Mouse (Mus musculus): ENCODE measurements around the gene Jdp2. TPM values are rescaled to one million over a fixed set of nuclear protein-coding genes. Genes with fewer than 3 reads are reported as not detected.

Gene Jdp2
- polyA plus RNA-seq, 1 experiment from 2014 or later, result 0.57 TPM

GRCm38 (mm10) chr12:85581261-85582066 is 17.4 kb upstream of the Jdp2 start:
- Histone ChIP-seq H3K27me3 (replicated peaks) (no peaks in the 10 kb centered on the region), H3K36me3 (no peaks in the 10 kb centered on the region), H3K9ac (0 out of 2 replicates have a peak overlapping the region, but pooled peaks have one; percentile 10), H3K4me1 (peaks cover 19% of the 10 kb centered on the region), H3K9me3 (no peaks in the 10 kb centered on the region), H3K4me3 (no peak overlapping the region), H3K27ac (peak overlapping the region; percentile 18), H3K4me2 (replicated peaks) (peak overlapping the region; percentile 38)
- ATAC-seq (ENCODE audit: low FRiP score, low read depth), result peak; percentile 74
- WGBS, result 32% methylated on average over 15 of the region's 15 CpGs

GRCm38 (mm10) chr12:85582067-85582316 is 16.8 kb upstream of the Jdp2 start:
- Histone ChIP-seq H3K27me3 (replicated peaks) (no peaks in the 10 kb centered on the region), H3K4me1 (peaks cover 19% of the 10 kb centered on the region), H3K27ac (peak overlapping the region; percentile 18; the same call in 1 of the 2 replicates), H3K4me3 (no peak overlapping the region), H3K9ac (no peak overlapping the region), H3K4me2 (replicated peaks) (peak overlapping the region; percentile 38; the same call in 1 of the 2 replicates), H3K9me3 (no peaks in the 10 kb centered on the region), H3K36me3 (no peaks in the 10 kb centered on the region)
- WGBS, result 43% methylated on average over 5 of the region's 5 CpGs
- peak; percentile 42 for ATAC-seq (ENCODE audit: low FRiP score, low read depth)

GRCm38 (mm10) chr12:85585761-85586258 is 13.0 kb upstream of the Jdp2 start:
- Histone ChIP-seq H3K4me2 (replicated peaks) (no peak overlapping the region), H3K4me1 (peaks cover 19% of the 10 kb centered on the region), H3K9ac (no peak overlapping the region), H3K4me3 (no peak overlapping the region), H3K9me3 (no peaks in the 10 kb centered on the region), H3K27ac (no peak overlapping the region), H3K27me3 (replicated peaks) (no peaks in the 10 kb centered on the region), H3K36me3 (no peaks in the 10 kb centered on the region)
- WGBS, result 74% methylated on average over 11 of the region's 11 CpGs
- no peak for ATAC-seq (ENCODE audit: low FRiP score, low read depth)

GRCm38 (mm10) chr12:85589870-85590382 is 8.9 kb upstream of the Jdp2 start:
- H3K4me1 ChIP-seq, result no peaks in the 10 kb centered on the region
- no peak overlapping the region for H3K4me2 ChIP-seq (replicated peaks)
- 66% methylated on average over 5 of the region's 5 CpGs for WGBS
- no peak for ATAC-seq (ENCODE audit: low FRiP score, low read depth)
- no peaks in the 10 kb centered on the region for H3K9me3 ChIP-seq
- H3K4me3 ChIP-seq, result no peak overlapping the region
- H3K27ac ChIP-seq, result no peak overlapping the region
- H3K36me3 ChIP-seq, result no peaks in the 10 kb centered on the region
- H3K9ac ChIP-seq, result no peak overlapping the region
- no peaks in the 10 kb centered on the region for H3K27me3 ChIP-seq (replicated peaks)

- no peak for ATAC-seq (ENCODE audit: low FRiP score, low read depth)
- no peaks in the 10 kb centered on the region for H3K9me3 ChIP-seq
- peaks cover 4% of the 10 kb centered on the region for H3K4me1 ChIP-seq
- H3K9ac ChIP-seq, result no peak overlapping the region
- no peaks in the 10 kb centered on the region for H3K36me3 ChIP-seq
- WGBS, result 91% methylated on average over 9 of the region's 9 CpGs
- no peaks in the 10 kb centered on the region; the same call in 1 of the 2 replicates for H3K27me3 ChIP-seq (replicated peaks)
- no peak overlapping the region for H3K4me3 ChIP-seq
- H3K27ac ChIP-seq, result no peak overlapping the region
- no peak overlapping the region for H3K4me2 ChIP-seq (replicated peaks)
Measured at GRCm38 (mm10) chr12:85592943-85593342, 5.9 kb upstream of the Jdp2 start.

GRCm38 (mm10) chr12:85594390-85594789 is 4.4 kb upstream of the Jdp2 start:
- Histone ChIP-seq H3K36me3 (no peaks in the 10 kb centered on the region), H3K9ac (no peak overlapping the region), H3K27me3 (replicated peaks) (no peaks in the 10 kb centered on the region; the same call in 1 of the 2 replicates), H3K4me2 (replicated peaks) (no peak overlapping the region), H3K4me3 (no peak overlapping the region), H3K4me1 (peaks cover 10% of the 10 kb centered on the region), H3K27ac (no peak overlapping the region), H3K9me3 (no peaks in the 10 kb centered on the region)
- ATAC-seq (ENCODE audit: low FRiP score, low read depth), result no peak
- WGBS, result 97% methylated on average over 2 of the region's 2 CpGs

GRCm38 (mm10) chr12:85598053-85598452 is 774 bp upstream of the Jdp2 start:
- WGBS, result 49% methylated on average over 11 of the region's 11 CpGs
- H3K27ac ChIP-seq, result no peak overlapping the region

GRCm38 (mm10) chr12:85599478-85600152 is 788 bp downstream of the Jdp2 start:
- Histone ChIP-seq H3K4me3 (peak overlapping the region; percentile 87), H3K9me3 (no peaks in the 10 kb centered on the region), H3K27ac (peak overlapping the region; percentile 83), H3K36me3 (no peaks in the 10 kb centered on the region), H3K27me3 (replicated peaks) (no peaks in the 10 kb centered on the region; the same call in 1 of the 2 replicates), H3K4me1 (peaks cover 55% of the 10 kb centered on the region), H3K9ac (peak overlapping the region; percentile 94), H3K4me2 (replicated peaks) (peak overlapping the region; percentile 88)
- ATAC-seq (ENCODE audit: low FRiP score, low read depth), result peak; percentile 72
- WGBS, result 1% methylated on average over 48 of the region's 49 CpGs

More at GRCm38 (mm10) chr12:85598053-85598452, 774 bp upstream of the Jdp2 start:
- H3K27me3 ChIP-seq (replicated peaks), result no peaks in the 10 kb centered on the region; the same call in 1 of the 2 replicates
- 0 out of 2 replicates have a peak overlapping the region, but pooled peaks have one; percentile 94 for H3K9ac ChIP-seq
- ATAC-seq (ENCODE audit: low FRiP score, low read depth), result no peak
- peaks cover 44% of the 10 kb centered on the region for H3K4me1 ChIP-seq
- H3K36me3 ChIP-seq, result no peaks in the 10 kb centered on the region
- peak overlapping the region; percentile 87; the same call in 1 of the 2 replicates for H3K4me3 ChIP-seq
- peak overlapping the region; percentile 88 for H3K4me2 ChIP-seq (replicated peaks)
- H3K9me3 ChIP-seq, result no peaks in the 10 kb centered on the region

- Histone ChIP-seq H3K9me3 (no peaks in the 10 kb centered on the region), H3K4me2 (replicated peaks) (peak overlapping the region; percentile 88), H3K36me3 (no peaks in the 10 kb centered on the region), H3K4me1 (peaks cover 62% of the 10 kb centered on the region), H3K9ac (no peak overlapping the region), H3K4me3 (peak overlapping the region; percentile 87), H3K27ac (no peak overlapping the region), H3K27me3 (replicated peaks) (no peaks in the 10 kb centered on the region; the same call in 1 of the 2 replicates)
- no peak for ATAC-seq (ENCODE audit: low FRiP score, low read depth)
- 54% methylated on average over 7 of the region's 7 CpGs for WGBS
Measured at GRCm38 (mm10) chr12:85600637-85601036, 1.8 kb downstream of the Jdp2 start.

- ATAC-seq (ENCODE audit: low FRiP score, low read depth), result no peak
- WGBS, result 88% methylated on average over 6 of the region's 6 CpGs
- Histone ChIP-seq H3K4me1 (peaks cover 62% of the 10 kb centered on the region), H3K27ac (no peak overlapping the region), H3K27me3 (replicated peaks) (no peaks in the 10 kb centered on the region; the same call in 1 of the 2 replicates), H3K9ac (no peak overlapping the region), H3K9me3 (no peaks in the 10 kb centered on the region), H3K4me2 (replicated peaks) (peak overlapping the region; percentile 88), H3K36me3 (no peaks in the 10 kb centered on the region), H3K4me3 (no peak overlapping the region)
Measured at GRCm38 (mm10) chr12:85601531-85601930, 2.7 kb downstream of the Jdp2 start.

- peaks cover 62% of the 10 kb centered on the region for H3K4me1 ChIP-seq
- no peaks in the 10 kb centered on the region for H3K9me3 ChIP-seq
- no peaks in the 10 kb centered on the region; the same call in 1 of the 2 replicates for H3K27me3 ChIP-seq (replicated peaks)
- WGBS, result 78% methylated on average over 2 of the region's 2 CpGs
- ATAC-seq (ENCODE audit: low FRiP score, low read depth), result no peak
- H3K36me3 ChIP-seq, result no peaks in the 10 kb centered on the region
- H3K9ac ChIP-seq, result no peak overlapping the region
- H3K27ac ChIP-seq, result no peak overlapping the region
- peak overlapping the region; percentile 88; the same call in 1 of the 2 replicates for H3K4me2 ChIP-seq (replicated peaks)
- H3K4me3 ChIP-seq, result no peak overlapping the region
Measured at GRCm38 (mm10) chr12:85602153-85602552, 3.3 kb downstream of the Jdp2 start.

GRCm38 (mm10) chr12:85602811-85603210 is 4.0 kb downstream of the Jdp2 start:
- no peaks in the 10 kb centered on the region for H3K9me3 ChIP-seq
- peaks cover 2% of the 10 kb centered on the region; the same call in 1 of the 2 replicates for H3K36me3 ChIP-seq
- no peak overlapping the region for H3K27ac ChIP-seq
- H3K4me3 ChIP-seq, result no peak overlapping the region
- ATAC-seq (ENCODE audit: low FRiP score, low read depth), result no peak
- no peak overlapping the region for H3K9ac ChIP-seq
- peak overlapping the region; percentile 88 for H3K4me2 ChIP-seq (replicated peaks)
- no peaks in the 10 kb centered on the region; the same call in 1 of the 2 replicates for H3K27me3 ChIP-seq (replicated peaks)
- WGBS, result 76% methylated on average over 12 of the region's 12 CpGs
- H3K4me1 ChIP-seq, result peaks cover 58% of the 10 kb centered on the region
